9 mouse cellular contexts compared by ENCODE assay signal in the genomic region with DNA sequence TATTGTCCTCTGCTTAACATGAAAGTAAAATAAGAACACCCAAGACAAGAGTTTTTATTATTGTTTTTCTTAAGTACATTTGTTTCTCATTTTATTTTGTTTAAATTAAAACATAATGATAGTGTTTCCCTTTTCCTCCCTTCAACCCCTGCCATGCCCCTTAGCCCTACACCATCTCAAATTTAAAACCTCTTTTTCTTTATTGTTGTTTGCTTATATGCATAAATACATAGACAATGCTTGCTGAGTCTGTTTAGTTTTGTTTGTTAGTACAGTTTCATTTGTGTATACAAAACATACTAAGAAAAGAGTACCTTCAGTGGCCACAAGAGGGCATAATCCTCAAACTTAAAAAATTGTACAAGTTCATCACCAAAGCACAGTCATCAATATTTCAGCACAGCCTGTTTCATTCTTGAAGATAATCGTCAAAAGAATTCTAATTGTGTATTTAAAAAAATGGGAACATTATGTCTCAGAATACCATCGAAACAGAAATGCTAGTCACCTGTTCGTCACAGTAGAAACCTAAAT.
DNase-seq lines count a peak whose midpoint lies in the region; ATAC-seq and TF ChIP-seq lines count a peak whose summit lies in the region.
"Had no signal": no experiment of that assay in that cellular context is flagged by ENCODE, and none has a peak within 500 bp of the region (broad histone marks: within the 10 kb centered on the region; RNA-seq: fewer than 3 reads in every experiment).

No protein-coding gene starts in this region.

- 44% methylated on average over 3 of the region's 3 CpGs for WGBS in hindbrain, embryonic 13.5 days
- WGBS in hindbrain, embryonic 16.5 days, result 40% methylated on average over 3 of the region's 3 CpGs
- 53% methylated on average over 3 of the region's 3 CpGs for WGBS in thymus, adult 2 months
- 45% methylated on average over 3 of the region's 3 CpGs for WGBS in forebrain, embryonic 15.5 days

- no peak for TF ChIP-seq POLR2A in thymus, adult 2 months (IDR thresholded peaks at IDR 0.05; ENCODE audit: control insufficient read depth, extremely low read depth, insufficient read depth, low read length, poor library complexity)

- no peaks in the 10 kb centered on the region for H3K36me3 ChIP-seq in hindbrain, embryonic 13.5 days
- no peaks in the 10 kb centered on the region for H3K36me3 ChIP-seq in hindbrain, embryonic 16.5 days (ENCODE audit: control insufficient read depth, insufficient read depth, low read length)
- H3K36me3 ChIP-seq in thymus, adult 2 months (ENCODE audit: control insufficient read depth, insufficient read depth, low read length), result no peaks in the 10 kb centered on the region
- no peaks in the 10 kb centered on the region for H3K36me3 ChIP-seq in forebrain, embryonic 15.5 days
- H3K36me3 ChIP-seq: midbrain, embryonic 12.5 days had no signal

- no peak overlapping the region for H3K9ac ChIP-seq in hindbrain, embryonic 13.5 days
- H3K9ac ChIP-seq in hindbrain, embryonic 16.5 days (ENCODE audit: low read depth, low read length), result no peak overlapping the region
- H3K9ac ChIP-seq in forebrain, embryonic 15.5 days (replicated peaks), result no peak overlapping the region
- H3K9ac ChIP-seq: midbrain, embryonic 12.5 days had no signal

- H3K4me3 ChIP-seq in hindbrain, embryonic 13.5 days, result no peak overlapping the region
- H3K4me3 ChIP-seq in hindbrain, embryonic 16.5 days (ENCODE audit: low read length), result no peak overlapping the region
- no peak overlapping the region for H3K4me3 ChIP-seq in thymus, adult 2 months (ENCODE audit: control insufficient read depth, insufficient read depth, low read length)
- no peak overlapping the region for H3K4me3 ChIP-seq in forebrain, embryonic 15.5 days
- H3K4me3 ChIP-seq: midbrain, embryonic 12.5 days had no signal

- DNase-seq in thymus, postnatal 0 days (ENCODE audit: low spot score), result peak; percentile 28
- DNase-seq in thymus, adult 2 months, result no peak
- no peak for DNase-seq in adrenal gland, adult 2 months
- no peak for DNase-seq in gastrocnemius, adult 8-10 months (ENCODE audit: low spot score in 2 of 2)

- no peak for TF ChIP-seq CTCF in thymus, adult 2 months (IDR thresholded peaks at IDR 0.05; ENCODE audit: borderline replicate concordance, control insufficient read depth, extremely low read depth, insufficient read depth, low read length, poor library complexity)

- H3K27ac ChIP-seq in hindbrain, embryonic 13.5 days, result no peak overlapping the region
- no peak overlapping the region for H3K27ac ChIP-seq in hindbrain, embryonic 16.5 days (ENCODE audit: low read depth, low read length)
- no peak overlapping the region for H3K27ac ChIP-seq in thymus, adult 2 months (ENCODE audit: control insufficient read depth, insufficient read depth, low read length)
- H3K27ac ChIP-seq in forebrain, embryonic 15.5 days (replicated peaks), result no peak overlapping the region
- H3K27ac ChIP-seq: midbrain, embryonic 12.5 days had no signal

- peak; percentile 43; the same call in 1 of the 2 replicates for ATAC-seq in hindbrain, embryonic 13.5 days (ENCODE audit: low FRiP score)
- no peak for ATAC-seq in hindbrain, embryonic 16.5 days
- peak; percentile 31 for ATAC-seq in forebrain, embryonic 15.5 days (replicated peaks)
- ATAC-seq in erythroid progenitor cell, adult 5-6 weeks (replicated peaks; ENCODE audit: low FRiP score, poor library complexity, severe bottlenecking), result no peak

- H3K27me3 ChIP-seq in hindbrain, embryonic 13.5 days, result no peaks in the 10 kb centered on the region
- no peaks in the 10 kb centered on the region for H3K27me3 ChIP-seq in hindbrain, embryonic 16.5 days (replicated peaks; ENCODE audit: control insufficient read depth, insufficient read depth, low read length)
- H3K27me3 ChIP-seq in thymus, adult 2 months (ENCODE audit: control insufficient read depth, insufficient read depth, low read length), result no peaks in the 10 kb centered on the region
- no peaks in the 10 kb centered on the region for H3K27me3 ChIP-seq in forebrain, embryonic 15.5 days
- H3K27me3 ChIP-seq: midbrain, embryonic 12.5 days had no signal

- no peak overlapping the region for H3K4me2 ChIP-seq in hindbrain, embryonic 13.5 days
- no peak overlapping the region for H3K4me2 ChIP-seq in hindbrain, embryonic 16.5 days (ENCODE audit: low read length)
- H3K4me2 ChIP-seq in forebrain, embryonic 15.5 days (replicated peaks), result no peak overlapping the region
- H3K4me2 ChIP-seq: midbrain, embryonic 12.5 days had no signal

- H3K9me3 ChIP-seq in hindbrain, embryonic 13.5 days, result no peaks in the 10 kb centered on the region
- no peaks in the 10 kb centered on the region for H3K9me3 ChIP-seq in hindbrain, embryonic 16.5 days (ENCODE audit: control insufficient read depth, low read length)
- no peaks in the 10 kb centered on the region for H3K9me3 ChIP-seq in forebrain, embryonic 15.5 days
- H3K9me3 ChIP-seq: midbrain, embryonic 12.5 days had no signal

- H3K4me1 ChIP-seq in hindbrain, embryonic 13.5 days (replicated peaks), result no peaks in the 10 kb centered on the region
- no peaks in the 10 kb centered on the region for H3K4me1 ChIP-seq in hindbrain, embryonic 16.5 days (ENCODE audit: control insufficient read depth, insufficient read depth, low read depth, low read length)
- H3K4me1 ChIP-seq in thymus, adult 2 months (replicated peaks; ENCODE audit: control insufficient read depth, insufficient read depth, low read length), result no peaks in the 10 kb centered on the region
- H3K4me1 ChIP-seq in forebrain, embryonic 15.5 days, result no peaks in the 10 kb centered on the region
- H3K4me1 ChIP-seq: midbrain, embryonic 12.5 days had no signal

Comparison
In these comparisons a context has a peak if more than half of its experiments do, and no peak if none do; other contexts are left out.
1. ATAC-seq: peak in hindbrain, embryonic 13.5 days (single experiment) and forebrain, embryonic 15.5 days (single experiment); none in hindbrain, embryonic 16.5 days (single experiment) and erythroid progenitor cell, adult 5-6 weeks (single experiment).